Mouse (Mus musculus): ENCODE results near the gene Nat8f4. TPM values are rescaled to one million over a fixed set of nuclear protein-coding genes. Genes with fewer than 3 reads are reported as not detected.
"Not testable (repeated sequence)": the region's sequence is repeated elsewhere in the genome, so short reads cannot be mapped to it uniquely, and the experiment has no call there.

The Nat8f4 gene
- polyA plus RNA-seq, 1 experiment from 2014 or later = 7.9 TPM

DNA sequence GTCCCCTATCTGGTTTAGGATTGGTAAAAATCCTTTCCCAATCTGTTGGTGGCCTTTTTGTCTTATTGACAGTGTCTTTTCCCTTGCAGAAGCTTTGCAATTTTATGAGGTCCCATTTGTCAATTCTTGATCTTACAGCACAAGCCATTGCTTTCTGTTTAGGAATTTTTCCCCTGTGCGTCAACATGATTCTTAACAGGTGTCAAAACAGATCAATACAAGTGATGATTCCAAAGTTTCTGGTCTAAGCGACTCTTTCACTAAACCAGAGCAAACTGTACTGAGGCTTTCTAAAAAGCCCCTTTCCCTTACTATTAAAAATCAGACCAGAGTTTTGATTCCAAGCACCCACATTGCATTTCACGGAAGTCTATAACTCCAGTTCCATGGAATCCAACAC, 13.7 kb upstream of the Nat8f4 start:
- not testable (repeated sequence) for H3K27ac ChIP-seq; H3K9ac ChIP-seq; ATAC-seq (ENCODE audit: low FRiP score); H3K4me2 ChIP-seq; H3K9me3 ChIP-seq; H3K36me3 ChIP-seq (replicated peaks); H3K4me3 ChIP-seq (replicated peaks); H3K27me3 ChIP-seq
- H3K4me1 ChIP-seq = peaks cover 16% of the 10 kb centered on the region
- WGBS = 97% methylated on average over 3 of the region's 3 CpGs

DNA sequence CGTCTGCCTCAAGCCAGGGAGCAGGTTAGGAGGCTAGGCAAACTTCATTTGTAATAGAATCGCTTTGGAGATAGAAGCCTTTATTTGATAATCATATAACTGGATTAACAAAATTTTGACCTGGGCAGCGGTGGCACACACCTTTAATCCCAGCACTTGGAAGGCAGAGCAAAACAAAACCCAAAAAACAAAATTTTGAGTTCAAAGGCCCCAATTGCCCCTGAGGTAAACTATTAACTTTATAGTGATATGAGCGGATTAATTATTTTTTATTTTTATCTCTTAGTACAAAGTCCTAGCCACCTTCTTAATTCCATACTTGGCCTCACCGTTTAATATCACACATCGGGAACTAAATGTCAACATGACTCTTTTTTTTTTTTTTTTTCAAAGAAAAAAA, 11.9 kb upstream of the Nat8f4 start:
- Histone ChIP-seq H3K9me3 (no peaks in the 10 kb centered on the region), H3K27ac (peak overlapping the region; percentile 84; the same call in 1 of the 2 replicates), H3K4me1 (peaks cover 16% of the 10 kb centered on the region), H3K27me3 (no peaks in the 10 kb centered on the region), H3K36me3 (replicated peaks) (no peaks in the 10 kb centered on the region; the same call in 1 of the 2 replicates), H3K9ac (peak overlapping the region; percentile 72), H3K4me2 (peak overlapping the region; percentile 77), H3K4me3 (replicated peaks) (peak overlapping the region; percentile 54)
- ATAC-seq (ENCODE audit: low FRiP score) = no peak
- WGBS = 84% methylated on average over 6 of the region's 6 CpGs

- not testable (repeated sequence) for H3K9me3 ChIP-seq; H3K36me3 ChIP-seq (replicated peaks); H3K27me3 ChIP-seq
- ATAC-seq (ENCODE audit: low FRiP score) = peak; percentile 96
- peak within 1 kb of the TSS; percentile 72 for H3K9ac ChIP-seq
- WGBS = under 1% methylated on average over 58 of the region's 61 CpGs
- H3K4me2 ChIP-seq = peak within 1 kb of the TSS; percentile 77
- peak within 1 kb of the TSS; percentile 84 for H3K27ac ChIP-seq
- peak within 1 kb of the TSS; percentile 54 for H3K4me3 ChIP-seq (replicated peaks)
- peaks cover 16% of the 10 kb centered on the region for H3K4me1 ChIP-seq
Measured at GRCm38 (mm10) chr6:85915539-85916513, 11.1 kb upstream of the Nat8f4 start, which contains the start of gene Nat8f1. Nat8f1 (minus strand) TSS chr6:85915687.

GRCm38 (mm10) chr6:85915141-85915538, 10.5 kb upstream of the Nat8f4 start:
- peak; percentile 17; the same call in 1 of the 2 replicates for ATAC-seq (ENCODE audit: low FRiP score)
- Histone ChIP-seq H3K4me2 (peak overlapping the region; percentile 77), H3K36me3 (replicated peaks) (no peaks in the 10 kb centered on the region), H3K9me3 (no peaks in the 10 kb centered on the region), H3K27ac (peak overlapping the region; percentile 84), H3K27me3 (no peaks in the 10 kb centered on the region), H3K4me1 (peaks cover 16% of the 10 kb centered on the region), H3K9ac (peak overlapping the region; percentile 72), H3K4me3 (replicated peaks) (peak overlapping the region; percentile 54)
- WGBS = 6% methylated on average over 11 of the region's 11 CpGs

- Histone ChIP-seq H3K4me3 (replicated peaks) (no peak within 1 kb of the TSS), H3K9ac (no peak within 1 kb of the TSS), H3K9me3 (no peaks in the 10 kb centered on the region), H3K4me2 (no peak within 1 kb of the TSS), H3K4me1 (peaks cover 16% of the 10 kb centered on the region), H3K36me3 (replicated peaks) (no peaks in the 10 kb centered on the region), H3K27me3 (0 out of 2 replicates have a peak, but pooled peaks cover 4% of the 10 kb centered on the region), H3K27ac (no peak within 1 kb of the TSS)
- no peak for ATAC-seq (ENCODE audit: low FRiP score)
- 88% methylated on average over 3 of the region's 3 CpGs for whole genome bisulfite sequencing
Measured at GRCm38 (mm10) chr6:85911587-85911986, 6.9 kb upstream of the Nat8f4 start, which contains the start of gene Tprkb. Tprkb (plus strand) TSS chr6:85911865.

- no peaks in the 10 kb centered on the region for H3K36me3 ChIP-seq (replicated peaks)
- no peak overlapping the region for H3K9ac ChIP-seq
- ATAC-seq (ENCODE audit: low FRiP score) = no peak
- no peak overlapping the region for H3K4me3 ChIP-seq (replicated peaks)
- 92% methylated on average over 1 of the region's 1 CpGs for WGBS
- H3K27ac ChIP-seq = no peak overlapping the region
- H3K27me3 ChIP-seq = 0 out of 2 replicates have a peak, but pooled peaks cover 4% of the 10 kb centered on the region
- H3K4me1 ChIP-seq = peaks cover 5% of the 10 kb centered on the region
- H3K9me3 ChIP-seq = no peaks in the 10 kb centered on the region
- H3K4me2 ChIP-seq = no peak overlapping the region
Measured at GRCm38 (mm10) chr6:85909704-85910103, 5.0 kb upstream of the Nat8f4 start.

- Histone ChIP-seq H3K9ac (no peak overlapping the region), H3K27me3 (0 out of 2 replicates have a peak, but pooled peaks cover 4% of the 10 kb centered on the region), H3K4me3 (replicated peaks) (no peak overlapping the region), H3K27ac (no peak overlapping the region), H3K4me1 (0 out of 2 replicates have a peak, but pooled peaks cover 2% of the 10 kb centered on the region), H3K36me3 (replicated peaks) (no peaks in the 10 kb centered on the region), H3K4me2 (no peak overlapping the region), H3K9me3 (no peaks in the 10 kb centered on the region)
- no peak for ATAC-seq (ENCODE audit: low FRiP score)
- 76% methylated on average over 3 of the region's 3 CpGs for WGBS
Measured at GRCm38 (mm10) chr6:85908341-85908740, 3.7 kb upstream of the Nat8f4 start.

- H3K27ac ChIP-seq; H3K27me3 ChIP-seq; H3K9ac ChIP-seq; H3K4me3 ChIP-seq (replicated peaks); H3K4me2 ChIP-seq; H3K4me1 ChIP-seq; H3K36me3 ChIP-seq (replicated peaks); H3K9me3 ChIP-seq; ATAC-seq (ENCODE audit: low FRiP score): not testable (repeated sequence)
- 70% methylated on average over 2 of the region's 2 CpGs for WGBS
Measured at GRCm38 (mm10) chr6:85906911-85907351, 2.2 kb upstream of the Nat8f4 start.

GRCm38 (mm10) chr6:85902303-85902702, 2.4 kb downstream of the Nat8f4 start:
- 94% methylated on average over 2 of the region's 2 CpGs for WGBS
- Histone ChIP-seq H3K4me3 (replicated peaks) (no peak overlapping the region), H3K4me2 (no peak overlapping the region), H3K9ac (no peak overlapping the region), H3K9me3 (no peaks in the 10 kb centered on the region), H3K4me1 (0 out of 2 replicates have a peak, but pooled peaks cover 2% of the 10 kb centered on the region), H3K36me3 (replicated peaks) (no peaks in the 10 kb centered on the region), H3K27me3 (0 out of 2 replicates have a peak, but pooled peaks cover 4% of the 10 kb centered on the region), H3K27ac (no peak overlapping the region)
- no peak for ATAC-seq (ENCODE audit: low FRiP score)

DNA sequence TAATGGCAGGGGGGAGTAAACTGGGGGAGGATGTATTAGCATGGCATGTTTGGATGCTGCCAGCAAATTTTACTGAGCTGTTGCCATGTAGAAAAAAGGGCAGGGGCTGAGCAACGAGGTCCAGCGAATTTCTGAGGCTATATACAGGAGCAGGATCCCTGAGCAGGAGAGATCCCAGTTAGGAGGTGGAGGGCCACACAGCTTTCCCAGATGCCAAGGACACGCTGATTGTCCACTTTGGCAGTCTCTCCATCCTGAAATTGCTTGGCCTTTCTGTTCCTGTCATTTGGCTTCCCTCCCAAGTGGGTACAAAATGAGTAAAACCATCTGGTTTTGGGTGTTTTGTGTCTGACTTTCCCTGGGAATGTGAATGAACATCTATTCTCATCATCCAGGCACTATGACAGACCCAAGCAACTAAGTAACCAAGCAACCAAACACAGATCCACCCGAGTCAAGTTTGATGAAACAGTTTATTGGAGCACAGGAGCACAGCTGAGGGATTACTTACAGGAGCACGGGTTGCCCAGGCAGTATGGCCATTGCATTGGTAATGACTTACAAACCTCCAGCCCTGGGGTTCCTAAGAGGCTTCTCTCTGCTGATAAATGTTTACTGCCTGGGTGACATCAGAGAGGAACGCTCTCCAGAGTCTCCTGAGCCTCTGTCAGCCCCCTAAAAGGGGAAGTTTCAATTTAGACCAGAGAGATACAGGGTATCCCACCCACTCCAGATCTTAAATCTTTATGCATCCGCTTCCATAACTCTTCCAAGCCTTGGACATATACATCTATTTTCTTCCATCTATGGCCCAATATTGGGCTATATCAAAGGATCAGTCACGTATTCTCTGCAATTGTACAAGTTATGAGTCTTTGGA, 5.8 kb downstream of the Nat8f4 start:
- not testable (repeated sequence) for ATAC-seq (ENCODE audit: low FRiP score); H3K9ac ChIP-seq; H3K36me3 ChIP-seq (replicated peaks); H3K9me3 ChIP-seq; H3K4me2 ChIP-seq; H3K27me3 ChIP-seq; H3K4me3 ChIP-seq (replicated peaks); H3K4me1 ChIP-seq; H3K27ac ChIP-seq
- 84% methylated on average over 7 of the region's 8 CpGs for WGBS

DNA sequence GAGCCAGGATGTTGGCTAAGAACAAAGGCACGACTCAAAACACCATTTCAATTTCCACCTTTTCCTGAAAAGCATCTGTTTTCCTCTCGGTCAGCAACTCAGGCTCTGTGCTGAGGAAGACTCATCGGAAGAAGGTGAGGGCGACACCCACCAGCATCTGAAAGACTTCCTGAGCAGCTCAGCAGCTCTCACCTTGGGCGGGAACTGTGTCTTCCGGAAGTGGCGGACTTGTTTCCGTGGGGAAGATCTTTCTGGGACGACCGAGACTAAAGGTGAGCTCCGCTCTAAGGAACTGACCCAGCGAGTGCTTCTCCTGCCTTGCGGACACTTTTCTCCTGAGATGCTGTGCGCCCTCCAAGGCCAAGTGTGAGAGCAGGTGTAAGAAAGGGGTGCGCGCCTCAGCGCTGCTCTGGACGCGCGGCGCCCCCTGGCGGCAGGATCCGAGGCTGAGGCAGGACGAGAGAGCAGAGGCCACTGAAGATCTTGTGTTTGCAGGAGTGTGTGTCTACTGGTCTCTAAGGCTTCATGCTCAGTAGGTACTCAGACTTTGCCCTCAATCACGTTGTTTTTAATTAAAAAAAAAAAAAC, 9.5 kb downstream of the Nat8f4 start:
- peaks cover 12% of the 10 kb centered on the region; the same call in 1 of the 2 replicates for H3K9me3 ChIP-seq
- ATAC-seq (ENCODE audit: low FRiP score); H3K27ac ChIP-seq; H3K4me2 ChIP-seq; H3K36me3 ChIP-seq (replicated peaks); H3K4me1 ChIP-seq; H3K27me3 ChIP-seq; H3K4me3 ChIP-seq (replicated peaks); H3K9ac ChIP-seq: not testable (repeated sequence)
- WGBS = 72% methylated on average over 25 of the region's 25 CpGs

All from forebrain, embryonic 12.5 days (tissue).